Mouse (Mus musculus) gastrocnemius, adult 2 months (tissue): ENCODE measurements around the gene Cdkal1. TPM values are rescaled to one million over a fixed set of nuclear protein-coding genes. Genes with fewer than 3 reads are reported as not detected.

Experiments
- DNase-seq: peaks from one replicate; pipeline ENCODE4 v3.0.0; 2022
- H3K27ac ChIP-seq: fragments of 200-600 bp; 2 replicates; pipeline ENCODE4 v1.8.1; 2022; ENCODE audit warnings: mild to moderate bottlenecking
- H3K4me3 ChIP-seq: fragments of 200-600 bp; 2 replicates; pipeline ENCODE4 v1.8.1; 2022; ENCODE audit warnings: mild to moderate bottlenecking, moderate library complexity
- CTCF ChIP-seq: fragments of 200-600 bp; IDR thresholded peaks from 2 replicates; pipeline ENCODE4 v1.8.1; 2022; ENCODE audit warnings: antibody characterized with exemption, mild to moderate bottlenecking, moderate library complexity
- intact Hi-C: fragments of 180-260 bp; cut with DNase I; formaldehyde crosslinking; loops from one replicate; pipeline ENCODE4 v1.15.1; 2025
- total RNA-seq, 2 experiments: library from RNA; stranded (reverse); gene quantifications; 2 replicates each; pipeline ENCODE4 v1.2.3; 2021

Cdkal1 gene
- total RNA-seq, 2 experiments from 2014 or later = 35.4 to 35.5 TPM

DNA sequence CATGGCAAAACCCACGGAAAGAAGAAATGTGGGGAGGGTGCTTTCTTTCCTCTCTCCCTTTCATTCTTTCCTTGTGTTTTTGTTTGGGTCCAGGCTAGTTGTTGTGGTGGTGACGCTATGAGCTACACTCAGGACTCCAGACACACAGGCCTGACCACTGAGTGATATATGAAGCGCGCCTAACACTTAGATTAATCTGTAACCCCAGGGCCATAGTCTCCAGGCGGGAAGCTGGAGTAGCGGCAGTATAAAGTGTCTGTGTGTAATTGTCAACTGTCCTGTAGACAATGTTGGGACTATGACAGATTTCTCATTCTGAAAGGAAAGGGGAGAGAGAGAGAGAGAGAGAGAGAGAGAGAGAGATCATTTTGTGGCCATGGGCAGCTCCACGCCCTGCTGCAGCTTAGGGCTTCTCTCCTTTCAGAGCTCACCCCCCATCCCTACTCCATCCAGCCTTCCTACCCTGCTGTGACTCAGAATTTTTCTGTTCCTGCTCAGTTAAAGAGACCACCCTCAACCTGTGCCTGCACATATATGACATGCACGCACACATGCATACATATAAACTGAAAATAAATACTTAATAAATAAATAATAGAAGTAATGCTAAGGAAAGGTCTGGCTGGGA is 79.8 kb downstream of the Cdkal1 start:
- Histone ChIP-seq H3K4me3 (no peak overlapping the region), H3K27ac (no peak overlapping the region)
- intact Hi-C loops = no loop called here
- no peak for DNase-seq
- no peak for TF ChIP-seq CTCF

DNA sequence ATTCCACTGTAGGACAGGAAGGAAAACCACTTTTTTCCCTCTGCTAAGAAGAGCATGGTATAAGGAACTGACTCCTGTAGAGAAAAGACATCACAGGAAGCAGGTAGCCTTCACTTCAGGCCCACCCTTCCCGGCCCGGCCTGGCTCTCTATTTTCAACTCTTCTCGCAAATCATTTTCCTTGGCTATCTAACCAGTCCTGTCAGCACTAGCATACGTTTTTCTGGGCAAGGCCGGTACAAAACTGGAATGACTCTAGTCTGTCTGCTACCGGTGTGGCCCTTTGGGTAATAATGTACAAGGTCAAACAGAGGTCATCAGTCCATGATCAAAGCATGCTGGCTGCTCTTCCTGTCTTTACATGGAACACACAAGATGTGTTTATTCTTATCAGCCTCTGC is 81.9 kb downstream of the Cdkal1 start:
- intact Hi-C loops = no loop called here
- no peak overlapping the region for H3K4me3 ChIP-seq
- no peak overlapping the region for H3K27ac ChIP-seq
- TF ChIP-seq CTCF = no peak
- DNase-seq = no peak

DNA sequence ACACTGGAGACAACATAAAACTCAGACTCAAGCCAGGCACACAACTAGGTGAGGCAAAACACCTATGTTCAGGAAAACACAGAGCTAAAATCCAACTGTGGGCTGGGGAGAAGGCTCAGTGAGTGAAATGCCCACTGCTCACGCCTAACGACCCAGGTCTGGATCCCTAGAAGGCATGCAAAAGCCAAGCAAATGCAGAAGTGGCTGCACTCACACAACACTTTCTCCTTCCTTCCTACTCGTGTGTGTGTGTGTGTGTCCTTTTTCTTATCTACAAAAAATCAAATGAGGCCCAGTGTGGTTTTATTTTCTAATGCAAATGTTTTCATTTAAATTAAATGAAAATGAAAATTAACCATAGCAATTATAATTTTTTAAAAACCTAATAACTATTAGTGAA is 82.5 kb downstream of the Cdkal1 start:
- H3K27ac ChIP-seq = no peak overlapping the region
- no peak for DNase-seq
- no peak for TF ChIP-seq CTCF
- H3K4me3 ChIP-seq = no peak overlapping the region
- intact Hi-C loops = no loop called here

DNA sequence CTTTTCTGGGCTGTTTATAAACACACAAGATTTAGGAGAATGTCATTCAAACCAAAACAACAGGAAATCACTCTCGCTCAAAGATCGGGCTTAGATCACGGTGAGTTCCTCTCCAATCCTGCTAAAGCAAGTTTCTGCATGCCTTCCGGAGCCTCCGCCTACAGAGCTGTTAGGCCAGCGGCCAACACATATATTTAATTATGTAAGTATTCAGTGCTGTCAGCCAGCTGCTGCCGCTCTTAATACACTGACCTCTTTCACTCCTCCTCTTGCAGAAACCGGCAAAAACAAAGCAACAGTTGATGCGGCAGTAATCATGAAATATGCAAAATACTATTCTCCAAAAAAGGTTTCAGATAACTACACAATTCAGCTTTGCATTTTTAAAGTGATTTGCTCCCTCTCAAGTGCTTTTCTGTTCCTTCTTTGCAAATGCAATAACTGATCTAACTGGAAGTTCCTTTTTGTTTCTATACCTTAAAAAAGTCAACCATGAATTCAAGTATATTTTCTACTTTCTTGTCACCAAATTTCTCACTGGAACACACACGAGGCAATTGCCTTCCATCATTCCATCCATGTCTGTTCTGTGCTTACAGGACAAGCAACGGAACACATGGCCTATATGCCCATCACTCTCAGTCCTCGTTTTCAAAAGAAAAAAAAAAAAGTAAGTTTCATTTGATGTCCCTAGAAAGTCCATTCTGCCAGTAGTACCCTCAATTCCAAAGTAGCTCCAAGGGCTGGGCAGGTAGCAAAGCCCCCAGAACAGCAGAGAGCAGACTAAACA is 85.6 kb downstream of the Cdkal1 start:
- peak overlapping the region; percentile 41 for H3K4me3 ChIP-seq
- no peak overlapping the region for H3K27ac ChIP-seq
- DNase-seq = no peak
- no peak for TF ChIP-seq CTCF
- intact Hi-C loops = no loop called here

DNA sequence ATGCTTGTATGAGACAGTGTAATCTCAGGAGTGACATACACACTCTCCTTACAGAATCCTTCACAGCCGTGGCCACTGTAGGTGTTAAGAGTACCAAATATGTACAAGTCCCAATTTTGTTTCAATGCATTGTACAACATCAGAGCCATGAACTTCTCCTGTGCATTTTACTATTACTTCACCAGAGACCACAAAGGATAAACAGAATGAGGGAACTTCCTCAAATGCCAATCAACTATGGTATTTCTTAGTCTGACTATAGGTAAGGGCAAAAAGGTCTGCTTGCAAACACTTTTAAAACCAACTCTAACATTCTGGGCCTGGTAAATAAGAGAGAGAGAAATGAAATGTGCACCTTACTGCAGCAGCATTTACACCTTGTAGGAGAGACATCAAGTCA is 87.4 kb downstream of the Cdkal1 start:
- Histone ChIP-seq H3K4me3 (no peak overlapping the region), H3K27ac (no peak overlapping the region)
- intact Hi-C loops = no loop called here
- TF ChIP-seq CTCF = no peak
- no peak for DNase-seq

DNA sequence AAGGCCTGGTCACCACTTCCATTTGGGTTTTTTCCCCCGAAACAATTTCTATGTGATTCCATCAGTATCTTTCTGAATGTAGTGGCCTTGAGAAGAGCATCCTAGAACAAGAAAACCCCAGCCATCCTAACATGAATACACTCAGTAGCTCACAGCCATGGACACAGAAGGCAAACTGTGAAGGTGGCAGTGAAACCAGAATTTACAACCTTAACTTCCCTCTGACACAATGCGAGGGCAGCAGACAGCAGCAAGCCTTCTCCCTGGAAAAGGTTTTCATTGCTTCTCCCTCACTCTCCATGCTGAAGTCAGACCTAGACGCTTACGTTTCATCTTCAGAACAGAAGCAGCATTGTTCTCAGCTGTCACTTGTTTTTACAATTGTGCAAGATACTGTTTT is 87.9 kb downstream of the Cdkal1 start:
- Histone ChIP-seq H3K4me3 (no peak overlapping the region), H3K27ac (no peak overlapping the region)
- TF ChIP-seq CTCF = no peak
- no peak for DNase-seq
- intact Hi-C loops = no loop called here

DNA sequence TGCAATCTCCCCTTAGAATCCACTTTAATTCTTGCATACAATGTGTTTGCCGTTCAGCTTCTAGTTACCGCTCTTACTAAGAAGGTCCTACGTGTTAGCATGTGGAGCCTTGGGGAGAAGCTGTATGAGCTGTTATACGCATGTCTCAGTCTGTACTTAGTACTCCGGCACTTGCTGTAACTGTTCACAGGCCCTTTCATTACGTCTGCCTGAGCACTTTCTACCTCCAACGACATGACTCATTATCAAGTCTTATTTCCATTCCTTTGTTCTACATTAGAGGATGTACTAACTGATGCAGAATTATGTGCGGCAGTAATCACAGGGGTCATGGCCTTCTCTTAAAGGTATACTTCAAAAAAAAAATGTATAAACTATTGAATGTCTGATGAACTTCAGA is 89.1 kb downstream of the Cdkal1 start:
- Histone ChIP-seq H3K27ac (no peak overlapping the region), H3K4me3 (no peak overlapping the region)
- intact Hi-C loops = no loop called here
- no peak for TF ChIP-seq CTCF
- DNase-seq = no peak

DNA sequence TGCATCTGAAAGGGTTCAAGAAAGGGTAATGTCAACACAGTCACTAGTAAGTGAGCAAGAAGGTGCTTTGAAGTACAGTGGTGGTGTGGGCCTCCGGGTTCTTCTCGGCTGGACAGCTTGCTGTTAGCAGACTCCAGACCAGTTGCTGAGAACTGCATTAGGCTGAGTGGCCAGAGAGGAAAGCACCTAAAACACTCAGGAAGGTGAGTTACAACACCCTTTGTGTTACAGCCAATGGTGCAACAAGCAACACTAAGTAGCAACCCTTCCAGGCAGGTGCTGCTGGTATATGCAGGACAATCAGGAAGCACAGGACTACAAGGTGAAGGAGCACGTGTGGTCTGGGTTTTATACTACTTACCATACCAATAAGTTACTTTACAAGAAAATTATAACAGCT is 90.2 kb downstream of the Cdkal1 start:
- no peak for DNase-seq
- Histone ChIP-seq H3K27ac (no peak overlapping the region), H3K4me3 (no peak overlapping the region)
- no peak for TF ChIP-seq CTCF
- intact Hi-C loops = no loop called here

DNA sequence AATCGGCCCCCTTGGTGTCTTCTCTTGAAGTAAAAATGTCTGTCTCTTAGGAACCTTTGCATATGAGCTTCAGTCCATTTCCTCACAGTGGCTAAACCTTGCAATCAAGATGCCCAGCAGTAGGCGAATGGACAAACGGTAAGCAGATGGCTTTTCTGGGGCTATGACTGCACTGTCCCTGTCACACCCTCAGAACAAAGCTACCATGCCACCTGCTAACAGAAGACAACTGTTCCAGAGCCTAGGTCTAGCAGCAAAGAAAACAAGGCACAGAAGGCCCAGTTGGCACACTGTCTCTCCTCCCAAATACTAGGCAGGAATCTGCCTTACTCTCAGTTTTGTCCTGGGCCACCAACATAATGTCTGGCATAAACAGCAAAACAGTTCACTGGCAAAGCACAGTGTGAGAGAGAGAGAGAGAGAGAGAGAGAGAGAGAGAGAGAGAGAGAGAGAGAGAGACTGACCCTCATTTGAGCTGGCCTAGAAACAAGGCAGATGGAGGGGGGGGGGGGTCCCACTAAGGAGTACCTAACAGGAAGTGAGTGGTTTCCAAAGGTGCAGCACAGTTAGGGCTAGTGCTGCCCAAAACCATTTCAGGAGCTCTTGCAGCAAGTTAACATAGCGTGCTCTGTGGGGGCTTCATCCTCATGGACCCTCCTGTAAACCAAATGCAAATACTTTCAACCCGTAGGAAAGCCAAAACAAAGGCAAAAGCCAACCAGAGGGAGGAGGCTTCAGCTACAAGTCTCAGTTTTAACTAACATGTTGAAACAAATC is 95.6 kb downstream of the Cdkal1 start:
- Histone ChIP-seq H3K4me3 (no peak overlapping the region), H3K27ac (no peak overlapping the region)
- no peak for TF ChIP-seq CTCF
- no peak for DNase-seq
- intact Hi-C loops = no loop called here

DNA sequence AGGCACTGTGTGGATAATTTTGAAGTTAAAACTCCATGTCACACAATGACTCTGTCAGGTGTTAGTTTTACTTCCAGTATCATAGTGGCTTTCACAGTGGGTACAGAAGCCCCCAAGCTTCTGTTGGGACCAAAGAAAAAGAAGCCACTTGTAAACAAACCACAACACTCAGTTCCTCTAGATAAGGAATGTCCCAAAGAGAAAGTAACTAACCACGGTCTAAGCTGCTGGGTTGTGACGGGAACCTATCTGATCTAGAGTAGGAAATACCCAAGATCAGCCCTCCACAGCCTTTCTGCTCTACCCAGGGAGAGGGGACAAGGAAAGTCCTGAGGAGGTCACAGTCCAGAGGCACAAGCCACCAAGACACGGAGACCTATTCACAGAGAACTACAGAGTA is 99.4 kb downstream of the Cdkal1 start:
- intact Hi-C loops = no loop called here
- DNase-seq = no peak
- H3K27ac ChIP-seq = peak overlapping the region; percentile 24; the same call in 1 of the 2 replicates
- no peak for TF ChIP-seq CTCF
- H3K4me3 ChIP-seq = 0 out of 2 replicates have a peak overlapping the region, but pooled peaks have one; percentile 22

DNA sequence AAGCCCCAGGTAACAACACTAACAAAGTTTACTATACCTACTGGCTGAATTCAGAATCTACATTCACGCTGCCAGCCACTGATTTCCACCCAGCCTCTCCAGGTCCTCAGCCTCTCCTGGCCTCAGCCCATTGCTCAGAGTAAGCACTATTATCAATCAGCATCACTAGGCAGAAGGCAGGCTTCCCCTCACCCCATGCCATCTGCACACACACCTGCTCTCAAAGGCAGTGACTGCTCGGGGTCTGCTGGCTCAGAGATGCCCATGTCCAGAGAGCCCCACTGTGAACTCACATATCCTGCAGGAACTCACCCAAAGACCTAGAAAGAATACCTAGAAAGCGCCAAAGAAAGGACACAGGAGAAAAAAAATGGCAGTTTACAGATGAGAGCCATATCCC is 102.2 kb downstream of the Cdkal1 start:
- Histone ChIP-seq H3K27ac (no peak overlapping the region), H3K4me3 (no peak overlapping the region)
- TF ChIP-seq CTCF = no peak
- intact Hi-C loops = no loop called here
- no peak for DNase-seq

DNA sequence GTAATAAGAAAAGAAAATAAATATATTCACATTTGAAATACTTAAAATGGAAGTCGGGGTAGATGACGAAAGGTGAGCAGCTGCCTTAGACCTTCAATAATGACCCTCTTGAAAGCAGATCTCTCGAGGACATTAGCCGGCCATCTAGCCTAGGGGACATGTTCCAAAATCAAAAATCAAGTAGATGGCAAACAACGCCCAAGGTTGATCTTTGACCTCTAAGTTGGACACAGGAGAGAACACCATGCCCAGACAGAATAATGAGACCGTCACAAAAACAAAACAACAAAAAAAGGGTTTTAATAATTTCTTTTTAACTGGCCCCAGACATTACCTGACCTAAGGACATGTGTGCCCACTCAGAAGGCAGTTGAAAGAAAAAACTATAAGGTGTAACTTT is 103.4 kb downstream of the Cdkal1 start:
- TF ChIP-seq CTCF = no peak
- Histone ChIP-seq H3K27ac (no peak overlapping the region), H3K4me3 (no peak overlapping the region)
- no peak for DNase-seq
- intact Hi-C loops = no loop called here

DNA sequence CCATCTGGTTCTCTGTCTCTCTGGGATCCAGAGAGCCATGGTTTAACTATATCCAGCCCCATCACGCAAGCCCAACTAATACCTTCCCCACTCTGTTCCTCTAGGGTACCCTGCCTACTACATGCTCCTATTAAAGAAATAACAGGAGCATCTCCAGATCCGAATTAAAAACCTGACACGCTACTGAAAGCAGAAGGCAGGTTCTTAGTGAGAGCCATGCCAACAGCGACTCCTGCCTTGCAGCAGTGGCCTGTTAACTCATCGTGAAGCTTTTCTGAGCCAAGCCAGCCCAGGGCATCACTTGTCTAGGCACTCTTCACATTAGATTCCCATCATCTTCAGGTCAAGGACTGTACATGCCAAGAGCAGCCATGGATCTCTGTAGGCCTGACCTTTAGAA is 104.3 kb downstream of the Cdkal1 start:
- H3K4me3 ChIP-seq = no peak overlapping the region
- intact Hi-C loops = no loop called here
- no peak overlapping the region for H3K27ac ChIP-seq
- no peak for DNase-seq
- TF ChIP-seq CTCF = no peak
